Mouse (Mus musculus) ES-Bruce4 (cell line): ENCODE results near the gene Prkn. TPM values are rescaled to one million over a fixed set of nuclear protein-coding genes. Genes with fewer than 3 reads are reported as not detected.

ENCODE experiments used
- H3K27ac ChIP-seq: 2 replicates; pipeline ENCODE4 v1.5.1; 2012; ENCODE audit warnings: low read length, inconsistent platforms; ENCODE audit not compliant: insufficient read depth
- H3K27me3 ChIP-seq: 2 replicates; pipeline ENCODE4 v1.6.1; 2012; ENCODE audit warnings: mild to moderate bottlenecking, low read length, inconsistent platforms; ENCODE audit not compliant: control insufficient read depth, poor library complexity, insufficient read depth, severe bottlenecking
- H3K36me3 ChIP-seq: 2 replicates; pipeline ENCODE4 v1.6.1; 2012; ENCODE audit warnings: inconsistent platforms, mild to moderate bottlenecking, low read length, moderate library complexity; ENCODE audit not compliant: control insufficient read depth, poor library complexity, insufficient read depth, severe bottlenecking
- H3K4me1 ChIP-seq: one replicate; pipeline ENCODE4 v1.8.1; 2011; ENCODE audit warnings: low read length; ENCODE audit not compliant: control insufficient read depth, insufficient read depth
- H3K4me3 ChIP-seq: 2 replicates; pipeline ENCODE4 v1.5.1; 2011; ENCODE audit warnings: low read depth, mild to moderate bottlenecking, low read length
- H3K9ac ChIP-seq: 2 replicates; pipeline ENCODE4 v1.6.1; 2012; ENCODE audit warnings: low read depth, mild to moderate bottlenecking, inconsistent platforms; ENCODE audit not compliant: poor library complexity, severe bottlenecking
- H3K9me3 ChIP-seq: replicated peaks from 2 replicates; pipeline ENCODE4 v1.6.1; 2012; ENCODE audit warnings: mild to moderate bottlenecking, low read length, inconsistent platforms; ENCODE audit not compliant: control insufficient read depth, poor library complexity, insufficient read depth, severe bottlenecking
- CTCF ChIP-seq: IDR thresholded peaks from one replicate; pipeline ENCODE4 v1.8.1; 2011; ENCODE audit warnings: low read depth, low read length
- EP300 ChIP-seq: IDR thresholded peaks from 2 replicates; pipeline ENCODE4 v1.6.1; 2011; ENCODE audit warnings: low read depth, low read length; ENCODE audit not compliant: insufficient read depth
- POLR2A ChIP-seq: IDR thresholded peaks from one replicate; pipeline ENCODE4 v1.8.1; 2011; ENCODE audit warnings: low read length; ENCODE audit not compliant: insufficient read depth
- polyA plus RNA-seq: library from polyadenylated mRNA; stranded (reverse); fragments of >200 nt; gene quantifications from 2 replicates; pipeline ENCODE4 v1.2.4, GENCODE M21; 2011; ENCODE audit warnings: low read depth; ENCODE audit not compliant: missing spikeins, insufficient read depth, insufficient read length

Gene Prkn
- polyA plus RNA-seq, 1 experiment, result 1.5 TPM

- Histone ChIP-seq H3K9me3 (no peaks in the 10 kb centered on the region), H3K27ac (no peak overlapping the region), H3K9ac (no peak overlapping the region), H3K27me3 (no peaks in the 10 kb centered on the region), H3K36me3 (no peaks in the 10 kb centered on the region), H3K4me1 (no peaks in the 10 kb centered on the region), H3K4me3 (no peak overlapping the region)
- TF ChIP-seq EP300, result no peak
- no peak for TF ChIP-seq CTCF
- TF ChIP-seq POLR2A, result no peak
Observed at GRCm38 (mm10) chr17:12042561-12043256, 1202.5 kb downstream of the Prkn start.

- Histone ChIP-seq H3K9ac (peak overlapping the region; percentile 84), H3K36me3 (no peaks in the 10 kb centered on the region), H3K4me1 (peaks cover 1% of the 10 kb centered on the region), H3K27ac (peak overlapping the region; percentile 90), H3K9me3 (no peaks in the 10 kb centered on the region), H3K27me3 (no peaks in the 10 kb centered on the region), H3K4me3 (peak overlapping the region; percentile 79)
- TF ChIP-seq CTCF (no peak), EP300 (no peak), POLR2A (no peak)
Observed at GRCm38 (mm10) chr17:12044222-12044621, 1204.0 kb downstream of the Prkn start.

- Histone ChIP-seq H3K4me1 (peaks cover 1% of the 10 kb centered on the region), H3K36me3 (no peaks in the 10 kb centered on the region), H3K9ac (no peak overlapping the region), H3K4me3 (no peak overlapping the region), H3K27me3 (no peaks in the 10 kb centered on the region), H3K27ac (peak overlapping the region; percentile 37), H3K9me3 (no peaks in the 10 kb centered on the region)
- TF ChIP-seq CTCF (no peak), POLR2A (no peak), EP300 (no peak)
Observed at GRCm38 (mm10) chr17:12045861-12046273, 1205.7 kb downstream of the Prkn start.

- no peak overlapping the region for H3K9ac ChIP-seq
- peak overlapping the region; percentile 76 for H3K27ac ChIP-seq
- no peaks in the 10 kb centered on the region for H3K27me3 ChIP-seq
- TF ChIP-seq EP300 (no peak), POLR2A (no peak), CTCF (no peak)
- H3K36me3 ChIP-seq, result no peaks in the 10 kb centered on the region
- H3K4me3 ChIP-seq, result no peak overlapping the region
- peaks cover 1% of the 10 kb centered on the region for H3K4me1 ChIP-seq
- H3K9me3 ChIP-seq, result no peaks in the 10 kb centered on the region
Observed at GRCm38 (mm10) chr17:12047032-12047431, 1206.8 kb downstream of the Prkn start.

- Histone ChIP-seq H3K27ac (peak overlapping the region; percentile 76), H3K9me3 (no peaks in the 10 kb centered on the region), H3K4me3 (no peak overlapping the region), H3K27me3 (no peaks in the 10 kb centered on the region), H3K4me1 (peaks cover 1% of the 10 kb centered on the region), H3K36me3 (no peaks in the 10 kb centered on the region), H3K9ac (no peak overlapping the region)
- TF ChIP-seq EP300 (peak; percentile 81), POLR2A (no peak)
Observed at GRCm38 (mm10) chr17:12047523-12047922, 1207.3 kb downstream of the Prkn start.

GRCm38 (mm10) chr17:12048695-12049490 lies 1208.7 kb downstream of the Prkn start:
- Histone ChIP-seq H3K27me3 (no peaks in the 10 kb centered on the region), H3K27ac (no peak overlapping the region), H3K9ac (no peak overlapping the region), H3K36me3 (no peaks in the 10 kb centered on the region), H3K4me3 (no peak overlapping the region), H3K9me3 (no peaks in the 10 kb centered on the region), H3K4me1 (peaks cover 1% of the 10 kb centered on the region)
- TF ChIP-seq POLR2A (no peak), EP300 (no peak), CTCF (no peak)
